In the genomic region with DNA sequence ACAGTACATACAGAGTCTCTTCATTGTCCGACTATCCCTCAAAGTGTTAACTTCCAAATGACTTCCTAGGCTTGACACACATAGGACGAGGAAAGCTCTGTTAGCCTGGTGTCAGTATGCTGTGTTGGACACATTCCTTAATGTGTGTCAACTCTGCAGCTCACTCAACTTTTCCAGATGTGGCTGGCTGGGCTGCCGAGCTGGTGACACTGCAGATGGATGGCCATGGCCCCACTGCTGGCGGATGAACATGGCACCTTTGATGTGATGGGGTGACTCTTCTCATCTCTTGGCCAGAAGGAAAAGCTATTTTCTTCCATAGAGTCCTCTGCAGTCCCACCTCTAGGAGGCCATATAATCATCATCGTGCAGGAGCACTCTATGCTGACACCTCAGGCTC, we compare ENCODE assay signal across 24 mouse cellular contexts.
"Had no signal": no experiment of that assay in that cellular context is flagged by ENCODE, and none has a peak within 500 bp of the region (broad histone marks: within the 10 kb centered on the region; RNA-seq: fewer than 3 reads in every experiment).

No protein-coding gene starts in this region.

- H3K4me3 ChIP-seq: heart, embryonic 13.5 days; heart, embryonic 15.5 days; hindbrain, embryonic 13.5 days; hindbrain, embryonic 15.5 days; kidney, embryonic 15.5 days; limb, embryonic 13.5 days; limb, embryonic 15.5 days had no signal

- H3K36me3 ChIP-seq: heart, embryonic 13.5 days; heart, embryonic 15.5 days; hindbrain, embryonic 13.5 days; hindbrain, embryonic 15.5 days; kidney, embryonic 15.5 days; limb, embryonic 13.5 days; limb, embryonic 15.5 days had no signal

- H3K9ac ChIP-seq: heart, embryonic 13.5 days; heart, embryonic 15.5 days; hindbrain, embryonic 13.5 days; hindbrain, embryonic 15.5 days; kidney, embryonic 15.5 days; limb, embryonic 13.5 days; limb, embryonic 15.5 days had no signal

- H3K27me3 ChIP-seq: heart, embryonic 13.5 days; heart, embryonic 15.5 days; hindbrain, embryonic 13.5 days; hindbrain, embryonic 15.5 days; limb, embryonic 13.5 days; limb, embryonic 15.5 days had no signal

- H3K9me3 ChIP-seq: heart, embryonic 13.5 days; heart, embryonic 15.5 days; hindbrain, embryonic 13.5 days; hindbrain, embryonic 15.5 days; kidney, embryonic 15.5 days; limb, embryonic 13.5 days; limb, embryonic 15.5 days had no signal

- H3K27ac ChIP-seq: heart, embryonic 13.5 days; heart, embryonic 15.5 days; hindbrain, embryonic 13.5 days; hindbrain, embryonic 15.5 days; hindbrain, postnatal 0 days; kidney, embryonic 15.5 days; kidney, postnatal 0 days; limb, embryonic 13.5 days; limb, embryonic 15.5 days had no signal

- DNase-seq: gastrocnemius, postnatal 14 days; gastrocnemius, postnatal 36 days; heart, adult 18-20 months; heart, postnatal 14 days; heart, postnatal 36 days; kidney, adult 11 months; kidney, adult 2 months; kidney, adult 9 months; kidney, postnatal 14 days; kidney, postnatal 36 days; layer of hippocampus, adult 9-11 months; layer of hippocampus, postnatal 36 days; left cerebral cortex, postnatal 4 days had no signal

- H3K4me1 ChIP-seq: heart, embryonic 13.5 days; heart, embryonic 15.5 days had no signal

- ATAC-seq: hindbrain, postnatal 0 days; intestine, embryonic 16.5 days had no signal

- H3K4me2 ChIP-seq: heart, embryonic 11.5 days; heart, embryonic 13.5 days; heart, embryonic 15.5 days; hindbrain, embryonic 13.5 days; hindbrain, embryonic 15.5 days; kidney, embryonic 15.5 days; limb, embryonic 13.5 days; limb, embryonic 15.5 days had no signal
